Mouse (Mus musculus) C2C12 (cell line): ENCODE measurements around the gene 1700034J05Rik.

Experiments used
- CEBPB ChIP-seq: IDR thresholded peaks from one replicate; pipeline ENCODE4 v1.6.1; 2011; ENCODE audit warnings: low read depth, mild to moderate bottlenecking, control low read depth, moderate library complexity
- CTCF ChIP-seq: IDR thresholded peaks from one replicate; pipeline ENCODE4 v1.5.1; 2011; ENCODE audit not compliant: control insufficient read depth, insufficient read depth, insufficient read length
- MAX ChIP-seq: IDR thresholded peaks from one replicate; pipeline ENCODE4 v1.6.1; 2011; ENCODE audit warnings: mild to moderate bottlenecking, control low read depth
- MYOG ChIP-seq: IDR thresholded peaks from one replicate; pipeline ENCODE4 v1.6.1; 2011; ENCODE audit not compliant: control insufficient read depth, insufficient read length; ENCODE audit errors: extremely low read depth
- USF1 ChIP-seq: IDR thresholded peaks from one replicate; pipeline ENCODE4 v1.6.1; 2011; ENCODE audit warnings: low read depth, mild to moderate bottlenecking, control low read depth, moderate library complexity

DNA sequence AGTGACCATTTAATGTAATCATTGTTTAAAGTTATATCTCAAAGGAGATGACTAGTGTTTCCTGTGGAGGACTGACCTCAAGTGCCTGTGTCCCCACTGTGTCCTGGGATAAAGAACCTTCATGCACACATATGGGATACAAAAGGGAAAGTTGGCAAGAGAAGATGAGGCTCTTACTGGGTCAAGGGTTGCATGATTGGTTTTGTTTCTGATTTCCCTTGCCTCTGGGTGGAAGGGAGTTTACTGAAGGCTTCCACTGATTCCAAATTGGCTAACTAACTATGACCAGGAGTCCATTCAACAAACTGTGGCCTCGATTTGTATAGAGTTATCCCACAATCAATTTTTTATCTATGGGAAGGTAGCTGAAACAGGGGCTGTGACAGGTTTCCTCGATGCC is 50.6 kb downstream of the 1700034J05Rik start:
- TF ChIP-seq CEBPB (no peak), CTCF (no peak), USF1 (no peak), MAX (no peak), MYOG (no peak)
